Comparison of ENCODE assay signal across 18 mouse cellular contexts in the genomic region with DNA sequence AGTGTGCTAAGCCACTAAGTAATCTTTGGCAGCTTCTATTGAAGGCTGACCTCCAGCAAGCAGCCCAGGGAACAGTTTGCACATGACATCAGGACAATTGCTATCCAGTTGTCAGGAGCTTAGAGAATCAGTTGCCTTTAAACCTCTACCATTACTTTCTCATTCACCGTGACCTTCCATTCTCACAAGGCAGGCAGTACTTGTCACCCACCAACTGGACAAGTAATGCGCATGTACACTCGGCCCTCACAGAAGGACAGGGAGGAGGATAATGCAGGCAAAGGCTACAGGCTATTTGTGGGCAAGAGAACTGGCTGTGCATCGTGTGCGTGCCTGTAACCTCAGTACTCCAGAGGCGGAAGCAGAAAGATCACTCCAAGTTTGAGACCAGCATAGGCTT. TPM values are rescaled to one million over a fixed set of nuclear protein-coding genes. Genes with fewer than 3 reads are reported as not detected.
DNase-seq lines count a peak whose midpoint lies in the region; ATAC-seq lines count a peak whose summit lies in the region.
"Had no signal": no experiment of that assay in that cellular context is flagged by ENCODE, and none has a peak within 500 bp of the region (broad histone marks: within the 10 kb centered on the region; RNA-seq: fewer than 3 reads in every experiment).

No protein-coding gene starts in this region.

- H3K27me3 ChIP-seq in heart, embryonic 13.5 days (replicated peaks) = no peaks in the 10 kb centered on the region
- no peaks in the 10 kb centered on the region for H3K27me3 ChIP-seq in neural tube, embryonic 13.5 days
- H3K27me3 ChIP-seq: megakaryocyte, embryonic 14.5 days had no signal

- 0 out of 2 replicates have a peak, but pooled peaks cover 3% of the 10 kb centered on the region for H3K36me3 ChIP-seq in heart, embryonic 13.5 days
- H3K36me3 ChIP-seq in neural tube, embryonic 13.5 days = no peaks in the 10 kb centered on the region

- peaks cover 60% of the 10 kb centered on the region for H3K4me1 ChIP-seq in heart, embryonic 13.5 days
- H3K4me1 ChIP-seq in neural tube, embryonic 13.5 days (replicated peaks) = peaks cover 71% of the 10 kb centered on the region

- H3K4me3 ChIP-seq in heart, embryonic 13.5 days = no peak overlapping the region
- no peak overlapping the region for H3K4me3 ChIP-seq in neural tube, embryonic 13.5 days
- H3K4me3 ChIP-seq: megakaryocyte, embryonic 14.5 days; myocyte had no signal

- no peaks in the 10 kb centered on the region for H3K9me3 ChIP-seq in heart, embryonic 13.5 days
- no peaks in the 10 kb centered on the region for H3K9me3 ChIP-seq in neural tube, embryonic 13.5 days
- H3K9me3 ChIP-seq: megakaryocyte, embryonic 14.5 days had no signal

- ATAC-seq in heart, embryonic 13.5 days (ENCODE audit: extremely low read depth, insufficient number of reproducible peaks, low FRiP score, low TSS enrichment) = no peak
- no peak for ATAC-seq in neural tube, embryonic 13.5 days (ENCODE audit: low read depth)

- DNase-seq in adrenal gland, postnatal 36 days = peak; percentile 18 to 30
- no peak for DNase-seq in adrenal gland, adult 18-20 months (ENCODE audit: low spot score in 2 of 2)
- no peak for DNase-seq in heart, adult 11 months
- DNase-seq in neural tube, embryonic 10.5 days (ENCODE audit: extremely low spot score, low spot score) = no peak
- DNase-seq in cerebellum, adult 18-20 months = no peak
- DNase-seq: adrenal gland, postnatal 25 days; cerebellum, postnatal 25 days; kidney, adult 8-10 months; layer of hippocampus, postnatal 36 days; left cerebral cortex, postnatal 4 days; lung, postnatal 10 days; thymus, postnatal 14 days had no signal

- no peak overlapping the region for H3K9ac ChIP-seq in heart, embryonic 13.5 days
- H3K9ac ChIP-seq in neural tube, embryonic 13.5 days = no peak overlapping the region; the same call in 1 of the 2 replicates
- H3K9ac ChIP-seq: liver, embryonic 14.5 days had no signal

- 61% methylated on average over 6 of the region's 6 CpGs for WGBS in heart, embryonic 13.5 days
- WGBS in neural tube, embryonic 13.5 days = 52% methylated on average over 6 of the region's 6 CpGs

- H3K4me2 ChIP-seq in heart, embryonic 13.5 days = no peak overlapping the region
- no peak overlapping the region for H3K4me2 ChIP-seq in neural tube, embryonic 13.5 days

- H3K27ac ChIP-seq in heart, embryonic 13.5 days (replicated peaks) = peak overlapping the region; percentile 76
- peak overlapping the region; percentile 33 for H3K27ac ChIP-seq in neural tube, embryonic 13.5 days (replicated peaks)
- H3K27ac ChIP-seq: liver, embryonic 14.5 days; stomach, postnatal 0 days had no signal

RNA-seq across cellular contexts. Expression of a gene that starts 43.9 kb away (rescaled TPM):
- 10 to 100 TPM; 32.6 to 34.5 TPM for total RNA-seq in adrenal gland, postnatal 36 days (2021)
- 10 to 100 TPM; 14.0 to 26.4 TPM for total RNA-seq in adrenal gland, adult 18-20 months (2021)
- polyA plus RNA-seq in heart, embryonic 13.5 days (2015; fragmentation: Nextera tagmentation; extraction: Ambion mirVana) = 23.8 and 24.0 TPM in 2 replicates
- 75.1 and 75.3 TPM in 2 replicates for polyA plus RNA-seq in neural tube, embryonic 13.5 days (2015; fragmentation: Nextera tagmentation; extraction: Ambion mirVana)

Comparison
In these comparisons a context has a peak if more than half of its experiments do, and no peak if none do; other contexts are left out.
1. DNase-seq: peak in adrenal gland, postnatal 36 days (2 of 2); none in adrenal gland, adult 18-20 months (0 of 2), heart, adult 11 months (single experiment), neural tube, embryonic 10.5 days (single experiment) and cerebellum, adult 18-20 months (0 of 2).